Mouse (Mus musculus): ENCODE data around the gene Ifngr1.

DNA sequence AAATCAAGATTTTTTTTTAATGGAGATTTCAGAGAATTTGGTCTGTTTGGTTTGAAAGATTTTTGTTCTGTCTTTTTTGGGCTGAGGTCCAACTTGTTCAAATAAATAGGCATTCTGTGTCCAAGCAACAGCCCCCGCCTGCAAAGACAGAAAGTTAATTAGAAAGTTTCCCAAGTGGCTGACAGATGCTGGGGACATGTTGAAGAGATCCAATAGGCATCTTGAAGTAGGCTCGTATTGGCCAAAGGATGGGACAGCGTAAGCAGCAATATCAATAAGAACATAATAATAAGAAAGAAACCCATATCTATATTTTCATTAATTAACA lies 8.3 kb downstream of the Ifngr1 start:
- no peak for TF ChIP-seq POLR2A (IDR thresholded peaks at IDR 0.05; ENCODE audit: extremely low read depth, insufficient read depth, low read length)
- no peak for TF ChIP-seq CTCF (IDR thresholded peaks at IDR 0.05; ENCODE audit: extremely low read depth, insufficient read depth, low read length)
